In genomic region chr1:133214672-133215359, GRCm38 (mm10) we compare ENCODE assay signal across 17 mouse cellular contexts. TPM values are rescaled to one million over a fixed set of nuclear protein-coding genes. Genes with fewer than 3 reads are reported as not detected.
DNase-seq lines count a peak whose midpoint lies in the region; ATAC-seq lines count a peak whose summit lies in the region.
"Had no signal": no experiment of that assay in that cellular context is flagged by ENCODE, and none has a peak within 500 bp of the region (broad histone marks: within the 10 kb centered on the region; RNA-seq: fewer than 3 reads in every experiment).

No protein-coding gene starts in this region.

- intact Hi-C loops in heart, postnatal 10 days (cut with DNase I), result no loop called here
- intact Hi-C loops in left cerebral cortex, postnatal 36 days (cut with DNase I), result no loop called here

- H3K9me3 ChIP-seq in heart, embryonic 15.5 days (replicated peaks), result no peaks in the 10 kb centered on the region
- H3K9me3 ChIP-seq in midbrain, embryonic 11.5 days (ENCODE audit: control insufficient read depth, low read length), result no peaks in the 10 kb centered on the region
- no peaks in the 10 kb centered on the region for H3K9me3 ChIP-seq in midbrain, embryonic 15.5 days
- no peaks in the 10 kb centered on the region for H3K9me3 ChIP-seq in forebrain, embryonic 13.5 days (replicated peaks)
- H3K9me3 ChIP-seq: G1E had no signal

- no peaks in the 10 kb centered on the region for H3K36me3 ChIP-seq in heart, embryonic 15.5 days
- no peaks in the 10 kb centered on the region for H3K36me3 ChIP-seq in midbrain, embryonic 11.5 days (ENCODE audit: control insufficient read depth, insufficient read depth, low read length)
- H3K36me3 ChIP-seq in midbrain, embryonic 15.5 days (replicated peaks), result no peaks in the 10 kb centered on the region
- H3K36me3 ChIP-seq in forebrain, embryonic 13.5 days (ENCODE audit: poor library complexity, severe bottlenecking), result no peaks in the 10 kb centered on the region
- H3K36me3 ChIP-seq: G1E had no signal

- H3K27me3 ChIP-seq in heart, embryonic 15.5 days, result no peaks in the 10 kb centered on the region
- no peaks in the 10 kb centered on the region for H3K27me3 ChIP-seq in midbrain, embryonic 11.5 days (ENCODE audit: control insufficient read depth, insufficient read depth, low read length)
- H3K27me3 ChIP-seq in midbrain, embryonic 15.5 days (replicated peaks), result no peaks in the 10 kb centered on the region
- peaks cover 9% of the 10 kb centered on the region; the same call in 1 of the 2 replicates for H3K27me3 ChIP-seq in forebrain, embryonic 13.5 days

- H3K4me2 ChIP-seq in heart, embryonic 15.5 days, result no peak overlapping the region
- no peak overlapping the region for H3K4me2 ChIP-seq in midbrain, embryonic 11.5 days
- no peak overlapping the region for H3K4me2 ChIP-seq in midbrain, embryonic 15.5 days
- H3K4me2 ChIP-seq in forebrain, embryonic 13.5 days, result no peak overlapping the region

- WGBS in heart, embryonic 15.5 days, result 49% methylated on average over 7 of the region's 7 CpGs
- whole genome bisulfite sequencing in midbrain, embryonic 11.5 days, result 63% methylated on average over 7 of the region's 7 CpGs
- 55% methylated on average over 7 of the region's 7 CpGs for WGBS in midbrain, embryonic 15.5 days
- WGBS in forebrain, embryonic 13.5 days, result 70% methylated on average over 7 of the region's 7 CpGs

- no peak overlapping the region for H3K4me3 ChIP-seq in heart, embryonic 15.5 days
- no peak overlapping the region for H3K4me3 ChIP-seq in midbrain, embryonic 11.5 days (ENCODE audit: low read depth, low read length)
- H3K4me3 ChIP-seq in midbrain, embryonic 15.5 days, result no peak overlapping the region
- H3K4me3 ChIP-seq in forebrain, embryonic 13.5 days, result no peak overlapping the region
- H3K4me3 ChIP-seq: heart, adult 2 months had no signal

- H3K27ac ChIP-seq in heart, embryonic 15.5 days, result no peak overlapping the region
- H3K27ac ChIP-seq in midbrain, embryonic 11.5 days (ENCODE audit: low read depth, low read length), result peak overlapping the region; percentile 61; the same call in 1 of the 2 replicates
- no peak overlapping the region for H3K27ac ChIP-seq in midbrain, embryonic 15.5 days
- H3K27ac ChIP-seq in forebrain, embryonic 13.5 days, result peak overlapping the region; percentile 12; the same call in 1 of the 2 replicates
- H3K27ac ChIP-seq: heart, adult 2 months; liver, embryonic 14.5 days had no signal

- H3K9ac ChIP-seq in heart, embryonic 15.5 days, result no peak overlapping the region
- no peak overlapping the region for H3K9ac ChIP-seq in midbrain, embryonic 11.5 days (ENCODE audit: low read length)
- H3K9ac ChIP-seq in midbrain, embryonic 15.5 days, result no peak overlapping the region
- no peak overlapping the region for H3K9ac ChIP-seq in forebrain, embryonic 13.5 days
- H3K9ac ChIP-seq: liver, embryonic 14.5 days had no signal

- H3K4me1 ChIP-seq in heart, embryonic 15.5 days (replicated peaks), result peaks cover 33% of the 10 kb centered on the region
- peaks cover 64% of the 10 kb centered on the region for H3K4me1 ChIP-seq in midbrain, embryonic 11.5 days (ENCODE audit: control insufficient read depth, insufficient read depth, low read length)
- peaks cover 53% of the 10 kb centered on the region for H3K4me1 ChIP-seq in midbrain, embryonic 15.5 days
- H3K4me1 ChIP-seq in forebrain, embryonic 13.5 days, result peaks cover 40% of the 10 kb centered on the region

- DNase-seq in heart, postnatal 10 days, result no peak
- DNase-seq in midbrain, embryonic 11.5 days (ENCODE audit: low spot score, missing footprints), result no peak
- no peak for DNase-seq in left cerebral cortex, postnatal 36 days (ENCODE audit: low spot score in 2 of 2)
- no peak for DNase-seq in frontal cortex, postnatal 10 days (ENCODE audit: low spot score in 2 of 2)
- DNase-seq: adrenal gland, postnatal 10 days; cerebellum, adult 8-10 months; heart, adult 2 months; heart, postnatal 4 days; lung, postnatal 10 days; spleen, adult 18-20 months; thymus, postnatal 14 days had no signal

- ATAC-seq in heart, embryonic 15.5 days (replicated peaks; ENCODE audit: insufficient number of reproducible peaks, insufficient read depth, low FRiP score, low read depth), result 0 out of 2 replicates have a peak, but pooled peaks have one; percentile 11
- peak; percentile 52 for ATAC-seq in midbrain, embryonic 11.5 days (ENCODE audit: low FRiP score)
- ATAC-seq in midbrain, embryonic 15.5 days (replicated peaks), result no peak; the same call in 1 of the 2 replicates
- no peak; the same call in 1 of the 2 replicates for ATAC-seq in forebrain, embryonic 13.5 days
- peak; percentile 54 for ATAC-seq in megakaryocyte, adult 5-6 weeks (ENCODE audit: poor library complexity, severe bottlenecking)

RNA-seq across cellular contexts. Expression of gene Plekha6, which starts 50.8 kb away (rescaled TPM):
- polyA plus RNA-seq in heart, embryonic 15.5 days (2015; fragmentation: Nextera tagmentation; extraction: Ambion mirVana), result 12.2 and 13.8 TPM in 2 replicates
- 10 to 100 TPM; 58.1 to 68.9 TPM for total RNA-seq in heart, postnatal 10 days (2021)
- 15.7 and 17.0 TPM in 2 replicates for polyA plus RNA-seq in midbrain, embryonic 11.5 days (2014; fragmentation: Nextera tagmentation; extraction: Ambion mirVana)
- 21.4 and 23.4 TPM in 2 replicates for polyA plus RNA-seq in midbrain, embryonic 15.5 days (2015; fragmentation: Nextera tagmentation; extraction: Ambion mirVana)
- 13.5 and 14.9 TPM in 2 replicates for polyA plus RNA-seq in forebrain, embryonic 13.5 days (2015; fragmentation: Nextera tagmentation; extraction: Ambion mirVana)
- total RNA-seq in megakaryocyte, adult 5-6 weeks (2015), result 0.11 and 0.21 TPM in 2 replicates
- total RNA-seq in megakaryocyte, adult 5-6 weeks (2017), result 0.15 and 0.33 TPM in 2 replicates
- total RNA-seq in left cerebral cortex, postnatal 36 days (2021), result 10 to 100 TPM; 66.5 to 87.4 TPM

Comparison
In these comparisons a context has a peak if more than half of its experiments do, and no peak if none do; other contexts are left out.
1. ATAC-seq: peak in heart, embryonic 15.5 days (single experiment), midbrain, embryonic 11.5 days (single experiment) and megakaryocyte, adult 5-6 weeks (single experiment); none in midbrain, embryonic 15.5 days (single experiment) and forebrain, embryonic 13.5 days (single experiment).
2. H3K27ac ChIP-seq: peak in midbrain, embryonic 11.5 days (single experiment) and forebrain, embryonic 13.5 days (single experiment); none in heart, embryonic 15.5 days (single experiment) and midbrain, embryonic 15.5 days (single experiment).